Mouse (Mus musculus) stomach, embryonic 16.5 days (tissue): ENCODE results near the gene Pilrb1. TPM values are rescaled to one million over a fixed set of nuclear protein-coding genes. Genes with fewer than 3 reads are reported as not detected.
"Not testable (repeated sequence)": the region's sequence is repeated elsewhere in the genome, so short reads cannot be mapped to it uniquely, and the experiment has no call there.

ENCODE experiments used
- ATAC-seq: fragments of 200-750 bp; cut with Nextera tagmentation; 2 replicates; pipeline ENCODE4 v1.8.0; 2017; ENCODE audit warnings: moderate number of reproducible peaks, moderate TSS enrichment; ENCODE audit not compliant: insufficient read depth, low FRiP score
- H3K27ac ChIP-seq: fragments of 300-500 bp; sonication (generic); 2 replicates; pipeline ENCODE4 v1.5.1; 2014; ENCODE audit warnings: low read length
- H3K27me3 ChIP-seq: fragments of 300-500 bp; sonication (generic); 2 replicates; pipeline ENCODE4 v1.6.1; 2014; ENCODE audit warnings: low read length, control low read depth, mixed read lengths; ENCODE audit not compliant: control insufficient read depth, insufficient read depth
- H3K36me3 ChIP-seq: fragments of 300-500 bp; sonication (generic); 2 replicates; pipeline ENCODE4 v1.6.1; 2014; ENCODE audit warnings: low read length; ENCODE audit not compliant: control insufficient read depth, insufficient read depth
- H3K4me1 ChIP-seq: fragments of 300-500 bp; sonication (generic); 2 replicates; pipeline ENCODE4 v1.6.1; 2014; ENCODE audit warnings: low read length, control low read depth, mixed read lengths; ENCODE audit not compliant: control insufficient read depth, insufficient read depth
- H3K4me2 ChIP-seq: fragments of 300-500 bp; sonication (generic); 2 replicates; pipeline ENCODE4 v1.6.1; 2014; ENCODE audit warnings: low read depth, low read length, mixed read lengths
- H3K4me3 ChIP-seq: fragments of 300-500 bp; sonication (generic); replicated peaks from 2 replicates; pipeline ENCODE4 v1.5.1; 2014; ENCODE audit warnings: mild to moderate bottlenecking, low read length
- H3K9ac ChIP-seq: fragments of 300-500 bp; sonication (generic); 2 replicates; pipeline ENCODE4 v1.6.1; 2014; ENCODE audit warnings: low read length
- H3K9me3 ChIP-seq: fragments of 300-500 bp; sonication (generic); replicated peaks from 2 replicates; pipeline ENCODE4 v1.6.1; 2016; ENCODE audit warnings: low read length, control low read depth; ENCODE audit not compliant: control insufficient read depth
- WGBS: fragments of 180-500 bp; shearing (Covaris S2); extraction: QIAGEN DNeasy Blood & Tissue Kit; methylation state at CpG from one replicate; pipeline ENCODE4 v1.1.7; 2014; 5-methylcytosine and 5-hydroxymethylcytosine counted together
- polyA plus RNA-seq: library from polyadenylated mRNA; unstranded; fragments of >200 nt; fragmentation: Nextera tagmentation; extraction: Ambion mirVana; gene quantifications from 2 replicates; pipeline ENCODE4 v1.2.1, GENCODE M21; 2015

Pilrb1 gene
- polyA plus RNA-seq, 1 experiment from 2014 or later: 0.87 TPM

DNA sequence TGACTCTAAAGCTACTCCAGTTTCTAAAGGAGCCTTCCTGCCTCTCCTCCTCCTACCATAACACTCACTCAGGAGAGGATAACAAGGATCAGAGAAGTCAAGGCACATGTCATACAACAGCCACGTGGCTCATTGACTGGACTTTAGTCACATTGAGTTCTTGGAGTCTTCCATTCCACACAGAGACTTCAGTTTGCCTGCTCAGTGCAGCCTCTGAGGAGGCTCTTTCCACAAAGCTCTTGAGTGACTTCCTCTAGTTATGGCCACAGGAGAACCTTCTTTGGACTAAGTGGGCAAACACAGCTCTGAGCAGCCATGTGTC is 14.4 kb upstream of the Pilrb1 start:
- not testable (repeated sequence) for H3K9me3 ChIP-seq, ATAC-seq, H3K4me2 ChIP-seq, H3K9ac ChIP-seq, H3K27me3 ChIP-seq, H3K27ac ChIP-seq, H3K4me1 ChIP-seq, H3K4me3 ChIP-seq, H3K36me3 ChIP-seq
- WGBS: 38% methylated on average over 1 of the region's 1 CpGs

DNA sequence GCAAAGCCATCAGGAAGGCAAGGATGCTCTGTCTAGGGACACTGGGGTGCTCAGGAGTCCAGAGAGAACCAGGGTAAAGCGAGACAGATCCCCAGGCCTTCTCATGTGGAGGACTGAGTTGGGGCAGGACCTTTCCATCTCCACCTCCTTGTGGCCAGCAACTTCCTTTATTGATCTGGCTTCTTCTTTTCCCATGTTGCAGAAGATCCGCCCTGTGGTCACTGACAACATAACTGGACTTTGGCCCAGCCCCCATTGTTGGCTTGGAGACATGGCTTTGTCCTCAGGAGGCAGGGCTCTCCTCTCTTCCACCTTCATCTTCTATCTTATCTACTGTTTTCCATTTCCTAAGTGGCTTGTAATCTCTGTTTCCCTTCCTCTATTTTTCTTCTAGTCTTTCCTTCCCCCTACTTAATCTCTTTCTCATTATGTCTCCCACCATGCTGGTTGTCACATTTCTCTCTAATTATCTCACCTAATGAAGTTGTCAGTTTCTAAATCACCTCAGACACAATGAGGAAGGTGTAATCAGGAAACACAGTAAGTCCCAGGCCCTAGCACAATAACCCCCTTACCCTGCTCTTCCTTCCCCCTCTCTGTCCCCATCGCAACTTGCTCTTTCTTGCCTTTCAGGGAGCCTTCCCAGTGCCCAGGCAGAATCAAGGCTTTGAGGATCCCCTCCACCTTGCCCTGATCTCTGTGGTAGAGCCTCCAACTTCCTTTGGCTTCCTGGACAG is 13.9 kb upstream of the Pilrb1 start, which contains the start of gene Pilrb2:
Pilrb2 (minus strand) TSS at position 172 of the 737 bp plus-strand sequence.
- not testable (repeated sequence) for H3K36me3 ChIP-seq, H3K4me3 ChIP-seq, H3K9me3 ChIP-seq, H3K4me1 ChIP-seq, H3K27me3 ChIP-seq, ATAC-seq, H3K4me2 ChIP-seq, H3K27ac ChIP-seq, H3K9ac ChIP-seq
- WGBS: 57% methylated on average over 3 of the region's 3 CpGs

DNA sequence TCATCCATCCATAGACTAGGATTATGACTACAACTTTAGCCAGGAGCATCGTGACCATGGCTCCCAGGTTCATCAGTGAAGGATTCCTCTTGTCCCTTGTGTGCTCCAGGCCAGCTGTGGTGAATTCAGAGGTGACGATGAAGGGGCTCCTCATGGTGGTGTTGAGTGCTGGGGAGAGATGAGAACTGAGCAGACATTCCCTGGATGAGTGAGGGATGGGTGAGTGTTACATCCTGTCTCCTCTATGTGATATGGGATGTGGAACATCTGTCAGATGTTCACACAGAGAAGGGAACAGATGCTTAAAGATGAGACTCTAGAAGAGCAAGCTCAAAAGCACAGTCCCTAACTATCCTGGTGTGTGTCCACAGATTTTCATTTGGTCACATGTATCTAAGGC is 10.7 kb upstream of the Pilrb1 start:
- not testable (repeated sequence) for H3K27ac ChIP-seq, H3K4me3 ChIP-seq, H3K36me3 ChIP-seq, H3K9me3 ChIP-seq, H3K4me2 ChIP-seq, H3K9ac ChIP-seq, H3K27me3 ChIP-seq, ATAC-seq, H3K4me1 ChIP-seq
- 71% methylated on average over 2 of the region's 2 CpGs for WGBS

DNA sequence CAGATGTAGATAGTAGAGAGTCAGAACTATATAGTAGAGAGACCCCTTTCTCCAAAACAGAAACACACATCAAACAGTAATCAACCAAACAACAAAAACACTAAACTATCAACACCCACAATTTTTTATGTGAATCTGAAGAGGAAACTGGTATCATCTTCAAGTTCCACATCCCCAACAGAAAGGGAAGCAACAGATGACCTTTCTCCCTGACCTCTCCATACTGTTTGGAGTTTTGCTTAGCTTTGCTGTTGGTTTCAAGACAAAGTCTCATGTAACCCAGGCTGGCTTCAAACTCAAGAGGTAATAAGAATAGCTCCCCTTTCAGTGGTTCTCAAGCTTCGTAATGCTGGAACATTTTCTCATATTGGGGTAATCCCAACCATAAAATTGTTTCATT is 6.1 kb upstream of the Pilrb1 start:
- H3K27ac ChIP-seq, H3K4me3 ChIP-seq, H3K4me2 ChIP-seq, H3K4me1 ChIP-seq, H3K9me3 ChIP-seq, H3K9ac ChIP-seq, ATAC-seq, H3K27me3 ChIP-seq, H3K36me3 ChIP-seq: not testable (repeated sequence)
- 100% methylated on average over 1 of the region's 1 CpGs for WGBS

DNA sequence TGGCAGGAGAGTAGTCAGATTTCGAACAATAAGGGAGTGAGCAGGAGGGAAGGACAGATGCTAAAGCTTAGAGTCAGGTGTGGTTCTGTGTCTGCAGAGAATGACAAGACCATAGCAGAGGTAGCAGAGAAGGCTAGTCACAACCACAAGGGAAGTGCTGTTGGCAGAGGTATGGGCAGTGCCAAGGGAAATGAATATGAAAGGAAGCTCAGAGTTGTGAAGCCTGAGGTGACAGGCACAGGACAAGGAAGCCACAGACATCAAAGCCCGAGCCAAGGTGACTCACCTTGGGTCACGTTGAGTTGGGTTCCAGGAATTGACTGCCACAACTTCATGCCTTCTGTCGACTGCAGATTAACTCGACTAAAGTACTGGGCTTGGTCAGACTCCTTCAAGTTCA is 1.0 kb downstream of the Pilrb1 start:
- H3K9ac ChIP-seq, H3K9me3 ChIP-seq, H3K4me2 ChIP-seq, H3K27ac ChIP-seq, H3K4me3 ChIP-seq, H3K36me3 ChIP-seq, H3K27me3 ChIP-seq, ATAC-seq, H3K4me1 ChIP-seq: not testable (repeated sequence)
- whole genome bisulfite sequencing: 63% methylated on average over 4 of the region's 5 CpGs

DNA sequence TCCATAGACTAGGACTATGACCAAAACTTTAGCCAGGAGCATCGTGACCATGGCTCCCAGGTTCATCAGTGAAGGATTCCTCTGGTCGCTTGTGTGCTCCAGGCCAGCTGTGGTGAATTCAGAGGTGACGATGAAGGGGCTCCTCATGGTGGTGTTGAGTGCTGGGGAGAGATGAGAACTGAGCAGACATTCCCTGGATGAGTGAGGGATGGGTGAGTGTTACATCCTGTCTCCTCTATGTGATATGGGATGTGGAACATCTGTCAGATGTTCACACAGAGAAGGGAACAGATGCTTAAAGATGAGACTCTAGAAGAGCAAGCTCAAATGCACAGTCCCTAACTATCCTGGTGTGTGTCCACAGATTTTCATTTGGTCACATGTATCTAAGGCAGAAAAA is 3.0 kb downstream of the Pilrb1 start:
- not testable (repeated sequence) for H3K9ac ChIP-seq, H3K27ac ChIP-seq, H3K9me3 ChIP-seq, ATAC-seq, H3K4me3 ChIP-seq, H3K4me2 ChIP-seq, H3K4me1 ChIP-seq, H3K36me3 ChIP-seq, H3K27me3 ChIP-seq
- 74% methylated on average over 3 of the region's 3 CpGs for WGBS

DNA sequence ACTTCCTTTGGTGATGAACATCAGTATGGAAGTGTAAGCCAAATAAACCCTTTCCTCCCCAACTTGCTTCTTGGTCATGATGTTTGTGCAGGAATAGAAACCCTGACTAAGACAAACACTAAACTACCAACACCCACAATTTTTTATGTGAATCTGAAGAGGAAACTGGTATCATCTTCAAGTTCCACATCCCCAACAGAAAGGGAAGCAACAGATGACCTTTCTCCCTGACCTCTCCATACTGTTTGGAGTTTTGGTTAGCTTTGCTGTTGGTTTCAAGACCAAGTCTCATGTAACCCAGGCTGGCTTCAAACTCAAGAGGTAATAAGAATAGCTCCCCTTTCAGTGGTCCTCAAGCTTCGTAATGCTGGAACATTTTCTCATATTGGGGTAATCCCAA is 7.6 kb downstream of the Pilrb1 start:
- not testable (repeated sequence) for ATAC-seq, H3K9me3 ChIP-seq, H3K4me2 ChIP-seq, H3K27ac ChIP-seq, H3K27me3 ChIP-seq, H3K4me3 ChIP-seq, H3K9ac ChIP-seq, H3K36me3 ChIP-seq, H3K4me1 ChIP-seq
- 86% methylated on average over 1 of the region's 1 CpGs for WGBS

DNA sequence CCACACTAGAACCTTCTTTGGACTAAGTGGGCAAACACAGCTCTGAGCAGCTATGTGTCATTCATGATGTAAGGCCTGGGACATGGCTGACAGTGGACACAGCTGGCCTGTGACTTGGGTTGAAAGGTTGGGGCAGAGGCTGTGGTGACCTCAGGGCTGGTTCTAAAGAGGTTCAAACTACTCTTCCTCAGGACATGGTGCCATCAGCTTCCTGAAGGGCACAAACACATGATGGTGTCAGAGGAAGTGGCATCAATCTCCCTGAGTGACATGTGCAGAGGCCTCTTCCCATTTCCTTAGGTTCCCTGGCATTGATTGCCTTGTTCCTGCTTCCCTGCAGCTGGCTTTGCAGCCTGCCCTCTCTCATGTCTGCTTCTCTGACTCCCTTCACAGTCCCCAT is 20.8 kb downstream of the Pilrb1 start:
- H3K4me2 ChIP-seq, H3K9me3 ChIP-seq, H3K36me3 ChIP-seq, H3K27ac ChIP-seq, H3K9ac ChIP-seq, H3K27me3 ChIP-seq, ATAC-seq, H3K4me1 ChIP-seq, H3K4me3 ChIP-seq: not testable (repeated sequence)

DNA sequence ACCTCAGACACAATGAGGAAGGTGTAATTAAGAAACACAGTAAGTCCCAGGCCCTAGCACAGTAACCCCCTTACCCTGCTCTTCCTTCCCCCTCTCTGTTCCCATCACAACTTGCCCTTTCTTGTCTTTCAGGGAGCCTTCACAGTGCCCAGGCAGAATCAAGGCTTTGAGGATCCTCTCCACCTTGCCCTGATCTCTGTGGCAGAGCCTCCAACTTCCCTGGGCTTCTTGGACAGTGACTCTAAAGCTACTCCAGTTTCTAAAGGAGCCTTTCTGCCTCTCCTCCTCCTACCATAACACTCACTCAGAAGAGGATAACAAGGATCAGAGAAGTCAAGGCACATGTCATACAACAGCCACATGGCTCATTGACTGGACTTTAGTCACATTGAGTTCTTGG is 21.3 kb downstream of the Pilrb1 start:
- Histone ChIP-seq H3K27me3 (no peaks in the 10 kb centered on the region), H3K27ac (no peak overlapping the region), H3K36me3 (no peaks in the 10 kb centered on the region), H3K9ac (no peak overlapping the region), H3K4me3 (no peak overlapping the region), H3K4me2 (no peak overlapping the region), H3K4me1 (no peaks in the 10 kb centered on the region), H3K9me3 (no peaks in the 10 kb centered on the region)
- no peak for ATAC-seq
